Mouse (Mus musculus) retina, postnatal 7 days (tissue): ENCODE results near the gene Gm8890.
"Not testable (repeated sequence)": the region's sequence is repeated elsewhere in the genome, so short reads cannot be mapped to it uniquely, and the experiment has no call there.

Experiments
- DNase-seq: peaks from one replicate; pipeline ENCODE4 v3.0.0-alpha.2; 2012; ENCODE audit warnings: low read depth, low spot score

Gm8890 gene

DNA sequence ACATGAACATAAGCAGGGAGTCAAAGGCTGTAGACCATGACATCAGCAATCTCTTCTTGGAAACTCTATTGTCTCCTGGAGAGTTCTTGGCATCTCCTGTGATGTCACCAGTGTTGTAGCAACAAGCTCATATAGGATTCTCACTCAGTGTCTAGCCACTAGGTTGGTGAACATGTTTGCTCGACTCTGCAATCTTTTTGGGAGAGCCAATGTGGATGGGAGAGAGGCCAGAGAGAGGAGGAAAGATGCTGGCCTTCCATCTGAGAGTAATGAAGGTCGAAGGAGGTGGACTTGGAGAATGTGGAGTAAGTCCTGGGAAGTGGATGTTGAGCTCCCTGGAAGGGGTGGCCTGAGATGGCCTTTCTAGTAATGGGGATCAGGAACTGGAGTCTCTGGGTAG lies at the start of gene Gm8890:
TSS of gene Gm8890 (plus strand) at position 301 of the 400 bp plus-strand sequence.
- DNase-seq: not testable (repeated sequence)

GRCm38 (mm10) chr5:11256221-11256620 lies 388 bp downstream of the Gm8890 start:
- DNase-seq: not testable (repeated sequence)
